8 mouse cellular contexts compared by ENCODE assay signal in genomic region chr19:31531249-31531740, GRCm38 (mm10).
DNase-seq lines count a peak whose midpoint lies in the region; ATAC-seq lines count a peak whose summit lies in the region.

No protein-coding gene starts in this region.

- no peak for ATAC-seq in activated CD4-positive, CD25-positive, alpha-beta regulatory T cell, adult 4 months

- peak; percentile 3 to 39 for DNase-seq in layer of hippocampus, adult 18-20 months (ENCODE audit: low spot score in 2 of 2)
- DNase-seq in layer of hippocampus, postnatal 25 days (ENCODE audit: extremely low spot score in 1 of 2, low spot score in 1 of 2): no peak
- DNase-seq in brain, adult 2 months (ENCODE audit: low read depth, low spot score): peak; percentile 53
- peak; percentile 5 to 9 for DNase-seq in kidney, adult 8-10 months
- peak; percentile 26 for DNase-seq in neural tube, embryonic 10.5 days (ENCODE audit: extremely low spot score, low spot score)
- DNase-seq in MN1 (ENCODE audit: low spot score): no peak
- DNase-seq in frontal cortex, postnatal 25 days (ENCODE audit: low spot score in 2 of 2): no peak

Comparison
In these comparisons a context has a peak if more than half of its experiments do, and no peak if none do; other contexts are left out.
1. DNase-seq: peak in layer of hippocampus, adult 18-20 months (2 of 2), brain, adult 2 months (single experiment), kidney, adult 8-10 months (2 of 2) and neural tube, embryonic 10.5 days (single experiment); none in layer of hippocampus, postnatal 25 days (0 of 2), MN1 (single experiment) and frontal cortex, postnatal 25 days (0 of 2).